Mouse (Mus musculus): ENCODE measurements at regions not wholly inside any gene's neighbourhood (a gene's known extent, or its start where the extent isn't known, plus 50 kb on each side); places are given as distances from the start of the nearest gene placed in this dataset.

DNA sequence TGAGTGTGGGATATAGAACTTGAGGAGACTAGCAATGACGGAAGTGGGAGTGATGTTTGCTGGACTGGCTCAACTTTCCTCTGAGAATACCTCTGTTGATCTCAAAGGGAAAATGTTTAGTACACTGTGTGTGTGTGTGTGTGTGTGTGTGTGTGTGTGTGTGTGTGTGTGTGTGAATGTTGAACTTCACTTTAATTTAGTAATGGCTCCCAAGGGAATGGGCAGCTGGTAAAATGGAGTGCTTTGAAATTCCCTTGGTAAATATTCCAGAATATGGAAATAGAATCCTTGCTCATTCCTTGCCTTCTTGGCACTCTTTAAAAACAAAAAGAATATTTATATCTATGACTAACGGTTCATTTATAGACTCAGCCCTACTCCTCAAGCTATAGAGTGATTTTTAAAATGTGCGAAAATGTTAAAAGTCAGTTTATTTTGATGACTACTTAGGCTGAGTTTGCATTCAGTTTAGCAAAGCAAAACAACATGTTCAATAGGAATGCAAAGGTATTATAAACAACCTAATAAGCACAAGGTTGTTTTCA, 287.6 kb upstream of the Pitrm1 start:
- TF ChIP-seq CTCF (IDR thresholded peaks at IDR 0.05; ENCODE audit: low read depth), result no peak
- TF ChIP-seq EP300 (IDR thresholded peaks at IDR 0.05; ENCODE audit: low read depth), result no peak

All from liver, embryonic 14.5 days (tissue).